Mouse (Mus musculus): ENCODE data around the gene Ino80b.

DNA sequence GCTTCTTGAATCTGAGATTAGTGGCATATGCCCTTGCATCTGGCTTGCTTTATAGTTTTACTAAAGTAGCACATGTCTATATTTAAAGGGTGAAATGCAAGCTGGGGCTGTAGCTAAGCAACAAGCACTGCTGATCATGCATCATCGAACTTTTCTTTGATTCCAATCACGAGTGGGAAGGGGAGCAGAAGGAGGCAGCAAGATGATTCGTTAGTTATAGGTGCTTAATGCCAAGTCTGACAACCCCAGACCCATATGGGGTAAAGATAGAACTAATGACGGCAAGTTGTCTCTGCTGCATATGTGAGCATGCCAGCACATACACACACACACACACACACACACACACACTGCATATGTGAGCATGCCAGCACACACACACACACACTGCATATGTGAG is 21.1 kb downstream of the Ino80b start:
- no peak for TF ChIP-seq POLR2A (IDR thresholded peaks at IDR 0.05; ENCODE audit: low read depth, low read length)
- TF ChIP-seq CTCF (IDR thresholded peaks at IDR 0.05; ENCODE audit: extremely low read depth, insufficient read length, insufficient replicate concordance, low read depth, low read length) = no peak

Measured in small intestine, adult 2 months (tissue).